Mouse (Mus musculus) E14TG2a.4 (cell line): ENCODE measurements around the gene Zfp113.

ENCODE experiments used
- CTCF ChIP-seq: conservative IDR thresholded peaks from 2 replicates; pipeline ENCODE4 v1.5.1; 2014; ENCODE audit warnings: low read length
- POU5F1 ChIP-seq: IDR thresholded peaks from 2 replicates; pipeline ENCODE4 v1.6.1; 2014; ENCODE audit warnings: low read length, borderline replicate concordance

GRCm38 (mm10) chr5:138160224-138160762 is 4.7 kb upstream of the Zfp113 start:
- TF ChIP-seq CTCF = no peak
- TF ChIP-seq POU5F1 = no peak
